Mouse (Mus musculus) liver, embryonic 12.5 days (tissue): Measurements from ENCODE around the gene Trmt11. TPM values are rescaled to one million over a fixed set of nuclear protein-coding genes. Genes with fewer than 3 reads are reported as not detected.
"Not testable (repeated sequence)": the region's sequence is repeated elsewhere in the genome, so short reads cannot be mapped to it uniquely, and the experiment has no call there.

Experiments used
- ATAC-seq: fragments of 200-750 bp; cut with Nextera tagmentation; 2 replicates; pipeline ENCODE4 v1.8.0; 2017; ENCODE audit warnings: moderate number of reproducible peaks, mild to moderate bottlenecking, moderate library complexity
- H3K27ac ChIP-seq: fragments of 300-500 bp; sonication (generic); 2 replicates; pipeline ENCODE4 v1.5.1; 2016; ENCODE audit warnings: mild to moderate bottlenecking
- H3K27me3 ChIP-seq: fragments of 300-500 bp; sonication (generic); replicated peaks from 2 replicates; pipeline ENCODE4 v1.6.1; 2016; ENCODE audit warnings: mild to moderate bottlenecking, moderate library complexity
- H3K36me3 ChIP-seq: fragments of 300-500 bp; sonication (generic); 2 replicates; pipeline ENCODE4 v1.6.1; 2016; ENCODE audit warnings: mild to moderate bottlenecking, moderate library complexity
- H3K4me1 ChIP-seq: fragments of 300-500 bp; sonication (generic); 2 replicates; pipeline ENCODE4 v1.6.1; 2016
- H3K4me2 ChIP-seq: fragments of 300-500 bp; sonication (generic); 2 replicates; pipeline ENCODE4 v1.6.1; 2016; ENCODE audit warnings: mild to moderate bottlenecking, moderate library complexity
- H3K4me3 ChIP-seq: fragments of 300-500 bp; sonication (generic); 2 replicates; pipeline ENCODE4 v1.5.1; 2016; ENCODE audit warnings: mild to moderate bottlenecking, moderate library complexity
- H3K9ac ChIP-seq: fragments of 300-500 bp; sonication (generic); 2 replicates; pipeline ENCODE4 v1.6.1; 2016; ENCODE audit warnings: mild to moderate bottlenecking, moderate library complexity
- H3K9me3 ChIP-seq: fragments of 300-500 bp; sonication (generic); replicated peaks from 2 replicates; pipeline ENCODE4 v1.6.1; 2016; ENCODE audit warnings: mild to moderate bottlenecking, moderate library complexity
- WGBS: fragments of 180-500 bp; shearing (Covaris S2); methylation state at CpG from one replicate; pipeline ENCODE4 v1.1.7; 2016; ENCODE audit not compliant: insufficient replicate concordance; 5-methylcytosine and 5-hydroxymethylcytosine counted together
- polyA plus RNA-seq: library from polyadenylated mRNA; unstranded; fragments of >200 nt; fragmentation: Nextera tagmentation; extraction: Ambion mirVana; gene quantifications from 2 replicates; pipeline ENCODE4 v1.2.1, GENCODE M21; 2016

Gene Trmt11
- polyA plus RNA-seq, 1 experiment from 2014 or later, result 25.3 TPM

DNA sequence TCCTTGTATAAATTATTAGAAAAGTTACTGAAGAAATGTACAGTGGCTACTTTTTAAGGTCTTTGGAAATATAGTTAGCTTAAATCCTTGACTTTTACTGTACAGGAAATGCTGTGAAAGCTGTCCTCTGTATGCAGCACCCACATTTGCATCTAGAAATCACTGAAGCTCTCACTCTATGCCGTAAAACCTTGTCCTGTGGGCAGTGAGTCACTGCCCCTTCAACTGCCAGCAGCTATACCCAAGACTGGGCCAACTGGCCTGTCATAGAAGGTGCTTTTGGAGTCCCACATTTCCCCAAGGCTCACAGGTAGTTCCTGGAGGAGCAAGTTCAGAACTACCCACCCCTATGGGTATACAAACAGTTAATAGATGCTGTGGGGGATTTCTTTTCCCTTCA, 48.2 kb downstream of the Trmt11 start:
- H3K4me3 ChIP-seq, result no peak overlapping the region
- H3K9ac ChIP-seq, result no peak overlapping the region
- no peak overlapping the region for H3K27ac ChIP-seq
- no peak for ATAC-seq
- H3K9me3 ChIP-seq, result no peaks in the 10 kb centered on the region
- peaks cover 54% of the 10 kb centered on the region for H3K36me3 ChIP-seq
- no peak overlapping the region for H3K4me2 ChIP-seq
- H3K27me3 ChIP-seq, result no peaks in the 10 kb centered on the region
- WGBS, result 83% methylated on average over 1 of the region's 1 CpGs
- peaks cover 14% of the 10 kb centered on the region for H3K4me1 ChIP-seq

DNA sequence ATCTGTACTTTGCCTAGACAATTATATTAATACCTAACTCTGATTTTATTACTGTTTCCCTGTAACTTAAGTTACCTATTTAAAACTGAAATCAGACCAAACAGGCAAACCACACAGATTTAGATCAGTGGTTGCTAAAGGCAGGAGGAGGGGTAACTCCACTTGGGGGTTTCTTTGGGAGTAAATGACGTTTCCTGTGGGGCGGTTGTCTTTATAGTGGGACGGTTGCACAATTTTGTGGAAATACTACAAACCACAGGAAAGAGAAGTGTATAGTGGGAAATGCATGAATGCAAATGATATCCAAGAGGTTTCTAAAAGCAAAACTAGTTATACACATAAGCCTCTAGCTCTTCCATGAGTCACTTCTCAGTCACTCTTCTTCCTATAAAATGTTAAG, 50.6 kb downstream of the Trmt11 start:
- H3K9ac ChIP-seq, result no peak overlapping the region
- no peak overlapping the region for H3K27ac ChIP-seq
- 72% methylated on average over 3 of the region's 3 CpGs for WGBS
- H3K4me3 ChIP-seq, result no peak overlapping the region
- no peak overlapping the region for H3K4me2 ChIP-seq
- no peaks in the 10 kb centered on the region for H3K9me3 ChIP-seq
- no peaks in the 10 kb centered on the region for H3K4me1 ChIP-seq
- ATAC-seq, result no peak
- H3K36me3 ChIP-seq, result peaks cover 52% of the 10 kb centered on the region
- no peaks in the 10 kb centered on the region for H3K27me3 ChIP-seq

DNA sequence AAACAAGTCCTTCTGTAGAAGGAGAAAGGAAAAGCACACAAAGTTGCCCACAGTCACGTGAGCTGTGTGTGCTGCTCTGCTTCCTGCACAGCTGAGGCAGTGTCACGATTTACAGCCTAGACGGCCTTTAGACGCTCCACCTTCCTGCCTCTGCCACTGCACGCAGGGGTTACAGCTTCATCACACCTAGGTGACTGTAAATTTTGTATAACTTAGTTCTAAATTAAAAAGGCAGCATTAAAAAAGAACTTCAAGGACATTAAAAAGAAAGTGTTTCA, 62.1 kb downstream of the Trmt11 start:
- no peaks in the 10 kb centered on the region for H3K9me3 ChIP-seq
- H3K36me3 ChIP-seq, result peaks cover 59% of the 10 kb centered on the region
- no peak overlapping the region for H3K27ac ChIP-seq
- no peak for ATAC-seq
- H3K4me3 ChIP-seq, result no peak overlapping the region
- no peak overlapping the region for H3K9ac ChIP-seq
- no peaks in the 10 kb centered on the region for H3K27me3 ChIP-seq
- no peaks in the 10 kb centered on the region for H3K4me1 ChIP-seq
- no peak overlapping the region for H3K4me2 ChIP-seq
- WGBS, result 74% methylated on average over 5 of the region's 5 CpGs

DNA sequence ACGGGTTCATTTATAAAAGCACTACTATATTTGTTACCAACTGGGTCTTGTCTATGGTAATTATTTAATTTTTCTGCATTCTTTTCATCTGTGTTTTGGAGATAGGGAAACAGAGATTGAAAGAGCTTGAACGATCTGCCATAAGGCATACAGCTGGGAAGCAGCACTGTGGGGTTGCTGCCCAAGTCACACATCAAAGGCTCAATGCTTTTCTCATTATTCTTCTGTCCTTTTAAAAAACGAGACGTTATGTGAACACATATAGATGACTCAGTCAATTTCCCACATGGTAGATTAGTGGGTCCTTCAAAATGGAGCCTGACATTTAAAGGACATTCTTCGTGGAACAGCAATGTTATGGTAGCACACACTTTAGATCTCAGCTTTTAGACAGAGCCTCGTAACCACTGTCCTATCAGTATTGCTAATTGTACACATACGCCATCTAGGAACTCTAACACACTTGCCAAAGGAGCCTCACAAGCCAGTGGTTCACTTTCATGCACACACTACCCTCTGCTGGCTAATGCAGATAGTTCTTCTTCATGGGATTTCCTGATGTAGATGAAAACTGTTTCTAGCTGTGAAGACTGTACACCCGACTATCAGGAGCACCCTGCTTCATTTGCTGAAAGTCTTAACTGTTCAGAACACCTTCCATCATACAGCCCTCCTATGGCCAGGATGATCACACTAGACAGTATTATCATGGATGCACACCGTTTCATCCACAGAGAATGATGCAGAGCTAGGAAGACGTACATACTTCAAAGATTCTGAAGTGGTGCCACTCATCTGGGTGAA, 62.6 kb downstream of the Trmt11 start:
- Histone ChIP-seq H3K4me1 (no peaks in the 10 kb centered on the region), H3K4me3 (no peak overlapping the region), H3K27me3 (no peaks in the 10 kb centered on the region), H3K27ac (no peak overlapping the region), H3K36me3 (peaks cover 63% of the 10 kb centered on the region), H3K9me3 (no peaks in the 10 kb centered on the region), H3K9ac (no peak overlapping the region), H3K4me2 (no peak overlapping the region)
- no peak for ATAC-seq
- 77% methylated on average over 10 of the region's 10 CpGs for WGBS

DNA sequence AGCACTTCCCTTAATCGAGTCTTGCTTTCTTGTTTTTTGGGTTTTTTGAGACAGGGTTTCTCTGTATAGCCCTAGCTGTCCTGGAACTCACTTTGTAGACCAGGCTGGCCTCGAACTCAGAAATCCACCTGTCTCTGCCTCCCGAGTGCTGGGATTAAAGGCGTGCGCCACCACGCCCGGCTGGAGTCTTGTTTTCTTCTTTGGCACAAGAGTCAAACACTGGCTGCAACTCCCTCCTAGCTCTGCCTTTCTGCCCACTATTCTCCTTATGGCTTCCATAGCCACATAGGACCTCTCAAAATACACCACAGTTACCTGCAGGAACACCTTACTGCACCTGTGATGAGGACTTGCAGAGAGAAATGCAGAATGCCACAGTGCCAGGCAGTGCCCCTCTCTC, 64.6 kb downstream of the Trmt11 start:
- H3K27ac ChIP-seq, H3K27me3 ChIP-seq, H3K9ac ChIP-seq, H3K4me2 ChIP-seq, H3K9me3 ChIP-seq, H3K4me1 ChIP-seq, ATAC-seq, H3K4me3 ChIP-seq: not testable (repeated sequence)
- WGBS, result 83% methylated on average over 7 of the region's 7 CpGs
- peaks cover 60% of the 10 kb centered on the region for H3K36me3 ChIP-seq

DNA sequence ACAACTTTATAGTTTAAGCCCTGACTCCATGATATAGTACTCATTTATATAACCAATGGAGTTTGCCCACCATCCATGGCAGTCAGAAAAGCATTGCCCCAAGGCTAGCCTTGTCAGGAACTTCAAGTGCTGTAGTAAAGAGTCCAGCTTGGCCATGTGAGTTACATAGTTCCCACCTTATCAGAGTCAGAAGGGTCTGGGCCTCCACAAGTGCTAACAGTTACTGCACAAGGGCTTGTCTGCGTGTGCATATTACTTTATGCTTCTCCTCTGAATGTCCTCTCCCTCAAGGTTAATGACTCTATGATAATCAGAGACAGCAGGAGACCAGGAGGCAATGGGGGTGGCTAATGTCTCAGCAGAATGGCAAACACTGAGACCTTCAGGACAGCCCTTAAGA, 73.4 kb downstream of the Trmt11 start:
- WGBS, result 85% methylated on average over 1 of the region's 1 CpGs
- no peak overlapping the region for H3K27ac ChIP-seq
- H3K4me3 ChIP-seq, result no peak overlapping the region
- no peaks in the 10 kb centered on the region for H3K27me3 ChIP-seq
- no peak overlapping the region for H3K9ac ChIP-seq
- ATAC-seq, result no peak
- H3K9me3 ChIP-seq, result no peaks in the 10 kb centered on the region
- H3K4me1 ChIP-seq, result no peaks in the 10 kb centered on the region
- H3K4me2 ChIP-seq, result no peak overlapping the region
- H3K36me3 ChIP-seq, result peaks cover 11% of the 10 kb centered on the region; the same call in 1 of the 2 replicates

DNA sequence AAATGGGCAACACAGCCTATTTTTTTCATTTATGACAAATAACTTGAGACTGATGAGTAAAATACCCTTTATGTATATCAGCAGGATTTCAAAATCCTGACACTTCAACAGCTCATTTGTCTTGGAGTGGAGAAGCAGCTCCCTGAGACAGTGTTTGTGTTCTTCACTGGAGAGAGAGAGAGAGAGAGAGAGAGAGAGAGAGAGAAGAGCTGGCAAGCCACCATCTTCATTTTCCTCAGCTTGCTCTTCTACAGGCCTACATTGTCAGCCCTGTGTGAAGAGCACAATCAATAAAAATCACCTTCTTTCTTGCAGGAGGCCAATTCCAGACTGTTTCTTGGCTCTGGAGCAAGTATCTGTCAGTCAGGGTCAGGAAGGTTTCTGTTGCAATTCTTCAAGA, 78.8 kb downstream of the Trmt11 start:
- Histone ChIP-seq H3K27me3 (no peaks in the 10 kb centered on the region), H3K27ac (no peak overlapping the region)
- no peak for ATAC-seq

DNA sequence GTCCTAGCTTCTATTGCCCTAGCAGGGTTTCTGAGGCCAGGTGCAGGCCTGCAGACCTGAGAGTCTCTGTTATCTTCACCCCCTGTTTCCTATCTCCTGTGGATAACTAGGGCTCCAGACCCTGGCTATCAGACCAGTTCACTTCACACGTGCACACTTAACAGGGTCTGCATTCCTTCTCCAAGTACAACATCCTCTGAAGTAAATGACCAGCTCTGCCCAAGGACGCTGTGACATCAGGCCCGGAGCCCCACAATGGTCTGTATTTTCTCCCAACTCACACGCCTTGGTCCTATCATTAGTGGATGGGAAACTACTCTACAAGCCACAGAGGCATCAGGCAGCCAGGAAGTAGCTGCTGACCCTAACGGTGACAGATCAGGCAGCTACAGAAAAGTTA, 81.4 kb downstream of the Trmt11 start:
- Histone ChIP-seq H3K4me3 (no peak overlapping the region), H3K4me2 (no peak overlapping the region), H3K9ac (no peak overlapping the region), H3K9me3 (no peaks in the 10 kb centered on the region), H3K27ac (no peak overlapping the region), H3K4me1 (peaks cover 6% of the 10 kb centered on the region; the same call in 1 of the 2 replicates), H3K27me3 (no peaks in the 10 kb centered on the region), H3K36me3 (no peaks in the 10 kb centered on the region)
- ATAC-seq, result no peak
- WGBS, result 44% methylated on average over 5 of the region's 5 CpGs

More for the DNA sequence above, 78.8 kb downstream of the Trmt11 start:
- Histone ChIP-seq H3K9ac (no peak overlapping the region), H3K9me3 (no peaks in the 10 kb centered on the region), H3K4me1 (peaks cover 6% of the 10 kb centered on the region; the same call in 1 of the 2 replicates), H3K4me3 (no peak overlapping the region), H3K36me3 (no peaks in the 10 kb centered on the region), H3K4me2 (no peak overlapping the region)

DNA sequence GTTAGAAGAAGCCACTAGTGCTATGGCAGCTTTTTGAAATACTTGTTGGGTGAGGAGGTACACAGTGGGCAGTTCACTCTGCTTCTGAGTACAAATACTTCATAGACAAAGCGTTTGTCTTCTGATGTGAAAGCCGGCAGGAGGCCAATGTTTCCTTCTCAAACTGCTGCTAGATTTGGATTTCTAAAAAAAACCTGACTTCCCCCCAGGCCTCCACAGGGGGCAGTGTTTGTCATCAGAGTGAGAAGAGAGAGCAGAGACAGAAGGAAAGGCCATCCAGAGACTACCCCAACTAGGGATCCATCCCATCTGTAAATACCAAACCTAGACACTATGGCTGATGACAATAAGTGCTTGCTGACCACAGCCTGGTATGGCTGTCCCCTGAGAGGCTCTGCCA, 83.3 kb downstream of the Trmt11 start:
- Histone ChIP-seq H3K27ac (no peak overlapping the region), H3K4me2 (no peak overlapping the region), H3K36me3 (no peaks in the 10 kb centered on the region), H3K4me3 (no peak overlapping the region), H3K9ac (no peak overlapping the region), H3K4me1 (peaks cover 6% of the 10 kb centered on the region; the same call in 1 of the 2 replicates), H3K27me3 (no peaks in the 10 kb centered on the region), H3K9me3 (no peaks in the 10 kb centered on the region)
- no peak for ATAC-seq
- 61% methylated on average over 2 of the region's 2 CpGs for WGBS

DNA sequence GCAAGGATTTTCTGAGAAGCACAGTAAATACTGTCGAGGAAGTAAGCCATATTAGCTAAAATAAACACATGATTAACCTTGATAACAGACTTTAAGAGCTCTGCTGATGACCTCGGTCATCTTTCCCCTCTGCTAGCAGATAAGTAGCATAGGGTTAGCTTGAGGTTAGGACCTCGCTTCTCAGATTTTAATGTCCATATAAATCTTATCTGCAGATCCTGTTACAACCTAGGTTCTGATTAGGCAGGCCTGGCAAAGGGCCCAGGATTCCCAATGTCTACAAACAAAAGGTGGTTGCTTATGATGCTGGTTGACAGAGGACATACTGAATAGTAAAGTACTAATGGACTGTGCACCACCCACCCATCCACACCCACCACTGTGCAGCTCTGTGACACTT, 83.8 kb downstream of the Trmt11 start:
- no peak overlapping the region for H3K9ac ChIP-seq
- no peaks in the 10 kb centered on the region for H3K9me3 ChIP-seq
- H3K4me2 ChIP-seq, result no peak overlapping the region
- no peak overlapping the region for H3K27ac ChIP-seq
- 53% methylated on average over 3 of the region's 3 CpGs for WGBS
- H3K36me3 ChIP-seq, result no peaks in the 10 kb centered on the region
- no peak for ATAC-seq
- no peaks in the 10 kb centered on the region for H3K27me3 ChIP-seq
- H3K4me3 ChIP-seq, result no peak overlapping the region
- peaks cover 6% of the 10 kb centered on the region; the same call in 1 of the 2 replicates for H3K4me1 ChIP-seq

DNA sequence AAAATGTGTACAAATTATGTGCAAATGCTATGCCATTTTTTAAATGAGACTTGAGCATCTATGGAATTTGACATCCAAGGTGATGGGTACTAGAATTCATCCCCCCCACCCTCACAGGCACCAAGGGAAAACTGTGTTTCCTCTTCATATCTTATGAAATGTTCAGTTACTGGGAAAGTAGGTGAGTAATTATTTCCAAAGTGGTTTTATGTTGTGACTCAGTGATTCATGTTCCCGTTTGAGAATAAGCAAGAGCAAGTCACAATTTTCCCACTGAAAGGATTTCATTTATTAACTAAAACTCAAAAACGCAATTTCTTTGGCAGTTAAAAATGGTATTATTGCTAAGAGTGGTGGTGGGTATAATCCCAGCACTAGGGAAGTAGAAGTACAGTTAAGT, 95.8 kb downstream of the Trmt11 start:
- Histone ChIP-seq H3K4me3 (no peak overlapping the region), H3K36me3 (no peaks in the 10 kb centered on the region), H3K4me1 (no peaks in the 10 kb centered on the region), H3K27ac (no peak overlapping the region), H3K27me3 (no peaks in the 10 kb centered on the region), H3K4me2 (no peak overlapping the region), H3K9ac (no peak overlapping the region), H3K9me3 (no peaks in the 10 kb centered on the region)
- ATAC-seq, result no peak
- WGBS, result 50% methylated on average over 2 of the region's 2 CpGs

DNA sequence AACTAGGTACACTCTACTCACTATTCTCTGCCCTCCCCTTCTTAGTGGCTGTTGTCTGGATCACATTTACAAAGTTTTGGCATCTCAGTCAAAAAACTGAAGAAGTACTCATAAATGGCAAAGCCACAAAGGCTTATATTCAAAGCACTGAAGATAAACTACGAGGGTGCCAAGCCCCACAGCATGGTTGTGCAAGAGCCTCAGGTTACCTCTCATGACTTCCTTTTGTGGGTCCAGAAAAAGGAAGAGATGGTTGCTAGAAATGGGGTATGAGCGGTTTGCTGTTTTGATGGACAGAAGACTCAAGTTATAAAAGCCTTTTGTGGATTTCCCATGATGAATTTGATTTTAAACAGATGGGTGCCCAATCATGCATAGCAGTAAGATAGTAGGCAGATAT, 97.4 kb downstream of the Trmt11 start:
- WGBS, result 34% methylated on average over 2 of the region's 2 CpGs
- ATAC-seq, result no peak
- Histone ChIP-seq H3K4me1 (no peaks in the 10 kb centered on the region), H3K4me3 (no peak overlapping the region), H3K9me3 (no peaks in the 10 kb centered on the region), H3K9ac (no peak overlapping the region), H3K36me3 (no peaks in the 10 kb centered on the region), H3K4me2 (no peak overlapping the region), H3K27me3 (no peaks in the 10 kb centered on the region), H3K27ac (no peak overlapping the region)

DNA sequence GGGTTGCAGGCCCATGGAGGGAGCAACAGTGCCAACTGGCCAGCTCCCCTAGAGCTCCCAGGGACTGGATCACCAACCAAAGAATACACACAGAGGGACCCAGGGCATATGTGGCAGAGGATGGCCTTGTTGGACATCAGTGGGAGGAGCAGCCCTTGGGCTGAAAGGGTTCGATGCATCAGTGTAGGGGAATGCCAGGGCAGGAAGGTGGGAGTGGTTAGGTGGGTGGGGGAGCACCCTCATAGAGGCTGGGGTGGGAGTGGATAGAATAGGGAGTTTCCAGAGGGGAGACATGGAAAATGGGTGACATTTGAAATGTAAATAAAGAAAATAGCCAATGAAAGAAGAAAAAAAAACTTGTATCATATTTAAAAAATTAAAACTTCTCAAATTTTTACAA, 97.8 kb downstream of the Trmt11 start:
- no peak overlapping the region for H3K27ac ChIP-seq
- 70% methylated on average over 1 of the region's 1 CpGs for WGBS
- H3K4me1 ChIP-seq, result no peaks in the 10 kb centered on the region
- no peaks in the 10 kb centered on the region for H3K27me3 ChIP-seq
- no peak overlapping the region for H3K4me3 ChIP-seq
- no peaks in the 10 kb centered on the region for H3K9me3 ChIP-seq
- ATAC-seq, result no peak
- no peak overlapping the region for H3K4me2 ChIP-seq
- H3K9ac ChIP-seq, result no peak overlapping the region
- no peaks in the 10 kb centered on the region for H3K36me3 ChIP-seq
